Mouse (Mus musculus) midbrain, postnatal 0 days (tissue): ENCODE results near the gene Fam189a1. TPM values are rescaled to one million over a fixed set of nuclear protein-coding genes. Genes with fewer than 3 reads are reported as not detected.

Source experiments
- ATAC-seq: fragments of 200-750 bp; cut with Nextera tagmentation; 2 replicates; pipeline ENCODE4 v1.8.0; 2017; ENCODE audit warnings: moderate number of reproducible peaks, mild to moderate bottlenecking, moderate TSS enrichment, moderate library complexity; ENCODE audit not compliant: low FRiP score
- DNase-seq: peaks from one replicate; pipeline ENCODE4 v3.0.0-alpha.2; 2015; ENCODE audit warnings: low spot score
- H3K27ac ChIP-seq: fragments of 300-500 bp; sonication (generic); 2 replicates; pipeline ENCODE4 v1.5.1; 2014; ENCODE audit warnings: low read depth, mild to moderate bottlenecking, low read length, mixed read lengths
- H3K27me3 ChIP-seq: fragments of 300-500 bp; sonication (generic); 2 replicates; pipeline ENCODE4 v1.6.1; 2014; ENCODE audit warnings: low read length, control low read depth, mixed read lengths; ENCODE audit not compliant: insufficient read depth
- H3K36me3 ChIP-seq: fragments of 300-500 bp; sonication (generic); 2 replicates; pipeline ENCODE4 v1.6.1; 2014; ENCODE audit warnings: low read length, control low read depth, mixed read lengths; ENCODE audit not compliant: insufficient read depth
- H3K4me1 ChIP-seq: fragments of 300-500 bp; sonication (generic); 2 replicates; pipeline ENCODE4 v1.6.1; 2014; ENCODE audit warnings: mild to moderate bottlenecking, control low read depth, antibody characterized with exemption, low read length, mixed read lengths; ENCODE audit not compliant: insufficient read depth
- H3K4me2 ChIP-seq: fragments of 300-500 bp; sonication (generic); 2 replicates; pipeline ENCODE4 v1.6.1; 2014; ENCODE audit warnings: low read depth, mild to moderate bottlenecking, low read length, mixed read lengths; ENCODE audit not compliant: poor library complexity, severe bottlenecking
- H3K4me3 ChIP-seq: fragments of 300-500 bp; sonication (generic); 2 replicates; pipeline ENCODE4 v1.5.1; 2014; ENCODE audit warnings: low read depth, mild to moderate bottlenecking, low read length, moderate library complexity
- H3K9ac ChIP-seq: fragments of 300-500 bp; sonication (generic); replicated peaks from 2 replicates; pipeline ENCODE4 v1.6.1; 2014; ENCODE audit warnings: mild to moderate bottlenecking, low read length, moderate library complexity, mixed read lengths; ENCODE audit not compliant: poor library complexity, severe bottlenecking
- H3K9me3 ChIP-seq: fragments of 300-500 bp; sonication (generic); 2 replicates; pipeline ENCODE4 v1.6.1; 2016; ENCODE audit warnings: low read length, control low read depth
- CTCF ChIP-seq: IDR thresholded peaks from 2 replicates; pipeline ENCODE4 v1.5.1; 2016; ENCODE audit warnings: antibody characterized with exemption, mild to moderate bottlenecking
- WGBS: fragments of 180-500 bp; shearing (Covaris S2); extraction: QIAGEN DNeasy Blood & Tissue Kit; methylation state at CpG from one replicate; pipeline ENCODE4 v1.1.7; 2014; 5-methylcytosine and 5-hydroxymethylcytosine counted together
- polyA plus RNA-seq: library from polyadenylated mRNA; unstranded; fragments of >200 nt; fragmentation: Nextera tagmentation; extraction: Ambion mirVana; gene quantifications from 2 replicates; pipeline ENCODE4 v1.2.1, GENCODE M21; 2015
- total RNA-seq: library from RNA; depleted of rRNA; stranded (reverse); fragments of >200 nt; gene quantifications from 2 replicates; pipeline ENCODE4 v1.2.3, GENCODE M21; 2014

Fam189a1 gene
- total and polyA plus RNA-seq, 2 experiments from 2014 or later: 12.8 to 19.7 TPM

DNA sequence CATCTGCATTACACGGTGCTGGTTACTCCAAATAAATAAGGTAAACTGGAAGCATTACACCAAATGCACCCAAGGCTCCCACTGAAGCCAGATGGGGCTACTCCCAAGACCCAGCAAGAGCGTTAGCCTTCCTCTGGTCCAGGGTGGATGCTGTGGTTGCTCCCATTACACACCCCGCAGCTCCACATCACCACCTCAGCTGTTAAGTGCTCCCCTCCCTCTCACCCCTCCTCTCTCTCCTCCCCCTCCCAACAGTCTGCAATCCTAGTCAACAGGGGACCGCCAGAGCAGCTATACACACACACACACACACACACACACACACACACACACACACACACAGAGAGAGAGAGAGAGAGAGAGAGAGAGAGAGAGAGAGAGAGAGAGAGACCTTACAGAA lies 109.7 kb downstream of the Fam189a1 start:
- no peaks in the 10 kb centered on the region for H3K4me1 ChIP-seq
- 49% methylated on average over 4 of the region's 4 CpGs for WGBS
- H3K36me3 ChIP-seq: no peaks in the 10 kb centered on the region
- no peak overlapping the region for H3K9ac ChIP-seq
- no peaks in the 10 kb centered on the region for H3K9me3 ChIP-seq
- H3K4me2 ChIP-seq: no peak overlapping the region
- no peak for DNase-seq
- no peak for ATAC-seq
- no peak for TF ChIP-seq CTCF
- no peak overlapping the region for H3K27ac ChIP-seq
- no peaks in the 10 kb centered on the region for H3K27me3 ChIP-seq
- no peak overlapping the region for H3K4me3 ChIP-seq

- Histone ChIP-seq H3K9me3 (no peaks in the 10 kb centered on the region), H3K27me3 (no peaks in the 10 kb centered on the region), H3K4me3 (no peak overlapping the region), H3K9ac (no peak overlapping the region), H3K27ac (no peak overlapping the region), H3K36me3 (no peaks in the 10 kb centered on the region), H3K4me2 (no peak overlapping the region), H3K4me1 (no peaks in the 10 kb centered on the region)
- TF ChIP-seq CTCF: no peak
- 54% methylated on average over 6 of the region's 6 CpGs for WGBS
- peak; percentile 14 for DNase-seq
- peak; percentile 33; the same call in 1 of the 2 replicates for ATAC-seq
Measured at GRCm38 (mm10) chr7:65044280-65044679, 112.1 kb downstream of the Fam189a1 start.

- Histone ChIP-seq H3K27ac (no peak overlapping the region), H3K4me1 (no peaks in the 10 kb centered on the region), H3K4me3 (no peak overlapping the region), H3K9me3 (no peaks in the 10 kb centered on the region), H3K36me3 (no peaks in the 10 kb centered on the region), H3K4me2 (no peak overlapping the region), H3K27me3 (no peaks in the 10 kb centered on the region), H3K9ac (no peak overlapping the region)
- no peak for TF ChIP-seq CTCF
- no peak for DNase-seq
- ATAC-seq: no peak
- 96% methylated on average over 7 of the region's 7 CpGs for WGBS
Measured at GRCm38 (mm10) chr7:65041106-65041505, 115.3 kb downstream of the Fam189a1 start.

DNA sequence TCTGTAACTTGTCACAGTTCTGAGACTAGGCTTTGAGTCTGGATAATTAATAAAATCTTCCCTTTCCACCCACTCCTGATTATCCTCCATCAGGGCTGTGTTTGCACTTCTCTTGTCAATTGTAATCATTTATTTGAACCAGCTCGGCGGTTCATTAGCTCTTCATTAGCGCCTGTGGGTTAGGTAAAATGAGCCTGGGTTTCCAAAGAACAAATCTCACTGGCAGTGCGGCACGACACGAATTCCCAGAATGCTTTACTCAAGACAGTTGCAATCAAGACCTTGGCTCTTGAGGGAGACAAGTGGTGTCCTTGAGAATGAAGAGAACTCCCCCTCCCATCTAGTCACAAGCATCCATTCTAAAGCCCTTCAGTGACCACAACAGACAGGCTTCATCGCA lies 124.6 kb downstream of the Fam189a1 start:
- ATAC-seq (no peak), DNase-seq (no peak)
- H3K27me3 ChIP-seq: no peaks in the 10 kb centered on the region
- no peaks in the 10 kb centered on the region for H3K4me1 ChIP-seq
- H3K4me3 ChIP-seq: no peak overlapping the region
- H3K36me3 ChIP-seq: no peaks in the 10 kb centered on the region
- 85% methylated on average over 7 of the region's 7 CpGs for whole genome bisulfite sequencing
- no peak overlapping the region for H3K4me2 ChIP-seq
- H3K9ac ChIP-seq: no peak overlapping the region
- no peak for TF ChIP-seq CTCF
- no peaks in the 10 kb centered on the region for H3K9me3 ChIP-seq
- no peak overlapping the region for H3K27ac ChIP-seq

DNA sequence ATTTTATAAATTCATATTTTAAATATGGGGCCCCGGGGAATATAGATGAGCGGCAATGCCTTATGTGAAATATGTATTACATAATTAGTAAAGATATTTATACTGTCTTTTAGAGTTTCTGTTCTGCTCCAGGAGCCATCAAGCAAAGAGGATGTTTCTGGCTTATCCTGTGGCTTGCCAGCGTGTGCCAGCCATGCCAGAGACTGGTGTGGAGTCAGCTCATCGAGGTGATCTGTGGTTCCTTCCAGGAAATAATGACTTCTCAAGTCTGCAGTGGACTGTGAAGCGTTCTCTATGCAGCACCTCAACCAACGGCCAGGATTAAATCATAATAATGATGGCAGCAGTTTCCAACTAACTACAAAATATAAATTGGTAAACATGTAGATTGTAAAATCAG lies 125.2 kb downstream of the Fam189a1 start:
- H3K4me1 ChIP-seq: no peaks in the 10 kb centered on the region
- WGBS: 80% methylated on average over 6 of the region's 6 CpGs
- H3K4me3 ChIP-seq: no peak overlapping the region
- no peak overlapping the region for H3K27ac ChIP-seq
- H3K27me3 ChIP-seq: no peaks in the 10 kb centered on the region
- H3K4me2 ChIP-seq: no peak overlapping the region
- no peaks in the 10 kb centered on the region for H3K9me3 ChIP-seq
- H3K9ac ChIP-seq: no peak overlapping the region
- ATAC-seq: no peak
- TF ChIP-seq CTCF: no peak
- H3K36me3 ChIP-seq: no peaks in the 10 kb centered on the region
- no peak for DNase-seq

DNA sequence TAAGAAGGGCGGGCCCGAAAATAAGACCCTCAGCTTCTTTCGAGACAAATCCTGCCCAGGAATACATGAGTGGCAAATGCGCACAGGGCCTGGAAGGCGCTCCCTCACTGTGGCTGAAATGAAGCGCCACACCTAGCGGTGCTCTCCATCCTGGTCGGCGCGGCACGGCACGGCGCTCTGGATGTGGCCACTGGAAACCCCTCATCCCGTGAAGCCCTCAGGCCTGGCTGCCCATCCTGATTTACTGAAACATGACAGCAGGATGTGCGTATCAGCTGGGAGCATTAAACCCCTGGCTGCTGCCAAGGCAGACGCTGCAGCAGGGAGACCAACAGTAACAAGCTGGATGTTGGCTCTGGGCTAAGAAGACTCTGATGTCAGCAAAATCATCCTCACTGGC lies 126.4 kb downstream of the Fam189a1 start:
- 80% methylated on average over 16 of the region's 16 CpGs for WGBS
- Histone ChIP-seq H3K27me3 (no peaks in the 10 kb centered on the region), H3K36me3 (no peaks in the 10 kb centered on the region), H3K4me2 (no peak overlapping the region), H3K9me3 (no peaks in the 10 kb centered on the region), H3K27ac (no peak overlapping the region), H3K9ac (no peak overlapping the region), H3K4me1 (no peaks in the 10 kb centered on the region), H3K4me3 (no peak overlapping the region)
- no peak for ATAC-seq
- no peak for TF ChIP-seq CTCF
- DNase-seq: peak; percentile 31
